Mouse (Mus musculus) retina, adult 2 months (tissue): ENCODE measurements around the gene Stmn1.

Experiments
- DNase-seq: peaks from one replicate; pipeline ENCODE4 v3.0.0-alpha.2; 2012; ENCODE audit warnings: low read depth, low spot score

Gene Stmn1

GRCm38 (mm10) chr4:134468215-134468575 is at the start of gene Stmn1:
TSS of gene Stmn1 (plus strand) at chr4:134468320.
- DNase-seq: peak; percentile 75

GRCm38 (mm10) chr4:134421971-134422370 is 46.1 kb upstream of the Stmn1 start:
- DNase-seq: no peak

- DNase-seq: no peak
Measured at GRCm38 (mm10) chr4:134423949-134424348, 44.2 kb upstream of the Stmn1 start.

GRCm38 (mm10) chr4:134425088-134425487 is 43.0 kb upstream of the Stmn1 start:
- DNase-seq: no peak

- no peak for DNase-seq
Measured at GRCm38 (mm10) chr4:134430381-134431004, 37.6 kb upstream of the Stmn1 start.

GRCm38 (mm10) chr4:134432686-134433360 is 35.3 kb upstream of the Stmn1 start:
- no peak for DNase-seq

GRCm38 (mm10) chr4:134436185-134436584 is 31.9 kb upstream of the Stmn1 start:
- no peak for DNase-seq

GRCm38 (mm10) chr4:134436659-134437058 is 31.5 kb upstream of the Stmn1 start:
- no peak for DNase-seq

- no peak for DNase-seq
Measured at GRCm38 (mm10) chr4:134439119-134439518, 29.0 kb upstream of the Stmn1 start.

GRCm38 (mm10) chr4:134439919-134440318 is 28.2 kb upstream of the Stmn1 start:
- DNase-seq: no peak

GRCm38 (mm10) chr4:134442216-134442615 is 25.9 kb upstream of the Stmn1 start:
- DNase-seq: no peak

- DNase-seq: no peak
Measured at GRCm38 (mm10) chr4:134443589-134443988, 24.5 kb upstream of the Stmn1 start.

- no peak for DNase-seq
Measured at GRCm38 (mm10) chr4:134444949-134445348, 23.2 kb upstream of the Stmn1 start.

GRCm38 (mm10) chr4:134445489-134445888 is 22.6 kb upstream of the Stmn1 start:
- no peak for DNase-seq

- no peak for DNase-seq
Measured at GRCm38 (mm10) chr4:134447966-134448365, 20.2 kb upstream of the Stmn1 start.

GRCm38 (mm10) chr4:134449595-134450391 is 18.3 kb upstream of the Stmn1 start:
- DNase-seq: no peak

GRCm38 (mm10) chr4:134450392-134451195 is 17.5 kb upstream of the Stmn1 start:
- no peak for DNase-seq

- no peak for DNase-seq
Measured at GRCm38 (mm10) chr4:134451484-134451883, 16.6 kb upstream of the Stmn1 start.

GRCm38 (mm10) chr4:134453619-134454400 is 14.3 kb upstream of the Stmn1 start:
- DNase-seq: no peak

- DNase-seq: no peak
Measured at GRCm38 (mm10) chr4:134455310-134455709, 12.8 kb upstream of the Stmn1 start.
